Mouse (Mus musculus) midbrain, postnatal 0 days (tissue): ENCODE results near the gene Cplx3. TPM values are rescaled to one million over a fixed set of nuclear protein-coding genes. Genes with fewer than 3 reads are reported as not detected.

Source experiments
- ATAC-seq: fragments of 200-750 bp; cut with Nextera tagmentation; 2 replicates; pipeline ENCODE4 v1.8.0; 2017; ENCODE audit warnings: moderate number of reproducible peaks, mild to moderate bottlenecking, moderate TSS enrichment, moderate library complexity; ENCODE audit not compliant: low FRiP score
- DNase-seq: peaks from one replicate; pipeline ENCODE4 v3.0.0-alpha.2; 2015; ENCODE audit warnings: low spot score
- H3K27ac ChIP-seq: fragments of 300-500 bp; sonication (generic); 2 replicates; pipeline ENCODE4 v1.5.1; 2014; ENCODE audit warnings: low read depth, mild to moderate bottlenecking, low read length, mixed read lengths
- H3K27me3 ChIP-seq: fragments of 300-500 bp; sonication (generic); 2 replicates; pipeline ENCODE4 v1.6.1; 2014; ENCODE audit warnings: low read length, control low read depth, mixed read lengths; ENCODE audit not compliant: insufficient read depth
- H3K36me3 ChIP-seq: fragments of 300-500 bp; sonication (generic); 2 replicates; pipeline ENCODE4 v1.6.1; 2014; ENCODE audit warnings: low read length, control low read depth, mixed read lengths; ENCODE audit not compliant: insufficient read depth
- H3K4me1 ChIP-seq: fragments of 300-500 bp; sonication (generic); 2 replicates; pipeline ENCODE4 v1.6.1; 2014; ENCODE audit warnings: mild to moderate bottlenecking, control low read depth, antibody characterized with exemption, low read length, mixed read lengths; ENCODE audit not compliant: insufficient read depth
- H3K4me2 ChIP-seq: fragments of 300-500 bp; sonication (generic); 2 replicates; pipeline ENCODE4 v1.6.1; 2014; ENCODE audit warnings: low read depth, mild to moderate bottlenecking, low read length, mixed read lengths; ENCODE audit not compliant: poor library complexity, severe bottlenecking
- H3K4me3 ChIP-seq: fragments of 300-500 bp; sonication (generic); 2 replicates; pipeline ENCODE4 v1.5.1; 2014; ENCODE audit warnings: low read depth, mild to moderate bottlenecking, low read length, moderate library complexity
- H3K9ac ChIP-seq: fragments of 300-500 bp; sonication (generic); replicated peaks from 2 replicates; pipeline ENCODE4 v1.6.1; 2014; ENCODE audit warnings: mild to moderate bottlenecking, low read length, moderate library complexity, mixed read lengths; ENCODE audit not compliant: poor library complexity, severe bottlenecking
- H3K9me3 ChIP-seq: fragments of 300-500 bp; sonication (generic); 2 replicates; pipeline ENCODE4 v1.6.1; 2016; ENCODE audit warnings: low read length, control low read depth
- CTCF ChIP-seq: IDR thresholded peaks from 2 replicates; pipeline ENCODE4 v1.5.1; 2016; ENCODE audit warnings: antibody characterized with exemption, mild to moderate bottlenecking
- WGBS: fragments of 180-500 bp; shearing (Covaris S2); extraction: QIAGEN DNeasy Blood & Tissue Kit; methylation state at CpG from one replicate; pipeline ENCODE4 v1.1.7; 2014; 5-methylcytosine and 5-hydroxymethylcytosine counted together
- polyA plus RNA-seq: library from polyadenylated mRNA; unstranded; fragments of >200 nt; fragmentation: Nextera tagmentation; extraction: Ambion mirVana; gene quantifications from 2 replicates; pipeline ENCODE4 v1.2.1, GENCODE M21; 2015
- total RNA-seq: library from RNA; depleted of rRNA; stranded (reverse); fragments of >200 nt; gene quantifications from 2 replicates; pipeline ENCODE4 v1.2.3, GENCODE M21; 2014

Gene Cplx3
- total and polyA plus RNA-seq, 2 experiments from 2014 or later, result 1.9 TPM; not detected in 1

GRCm38 (mm10) chr9:57620674-57621073 lies 14.6 kb upstream of the Cplx3 start, which contains the start of gene Lman1l:
Lman1l (minus strand) TSS chr9:57620774.
- no peaks in the 10 kb centered on the region for H3K27me3 ChIP-seq
- no peaks in the 10 kb centered on the region for H3K9me3 ChIP-seq
- no peak for DNase-seq
- no peaks in the 10 kb centered on the region for H3K4me1 ChIP-seq
- peaks cover 12% of the 10 kb centered on the region for H3K36me3 ChIP-seq
- no peak within 1 kb of the TSS for H3K4me2 ChIP-seq
- no peak within 1 kb of the TSS for H3K4me3 ChIP-seq
- TF ChIP-seq CTCF, result no peak
- no peak within 1 kb of the TSS for H3K27ac ChIP-seq
- no peak for ATAC-seq
- H3K9ac ChIP-seq, result no peak within 1 kb of the TSS
- WGBS, result 92% methylated on average over 5 of the region's 5 CpGs

DNA sequence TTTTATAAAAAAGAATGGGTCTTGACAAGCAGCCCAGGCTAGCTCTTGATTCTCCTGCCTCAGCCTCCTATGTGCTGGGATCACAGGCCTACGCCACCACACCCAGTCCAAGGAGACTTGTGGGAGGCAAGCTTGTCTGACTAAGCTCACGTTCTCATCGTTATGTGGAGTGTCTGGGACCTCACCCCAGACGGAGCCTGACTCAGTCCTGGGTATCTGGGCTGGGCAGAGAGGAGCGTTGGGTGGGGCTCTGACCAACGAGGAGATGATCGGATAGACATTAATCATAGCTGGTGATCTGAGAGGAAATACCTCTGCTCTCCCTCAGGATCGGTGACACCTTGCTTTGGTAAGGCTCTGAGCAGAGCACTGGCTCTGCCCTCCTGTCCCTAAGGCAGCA lies 12.8 kb upstream of the Cplx3 start:
- Histone ChIP-seq H3K4me1 (no peaks in the 10 kb centered on the region), H3K4me2 (no peak overlapping the region), H3K36me3 (no peaks in the 10 kb centered on the region), H3K9me3 (no peaks in the 10 kb centered on the region), H3K4me3 (no peak overlapping the region), H3K27ac (no peak overlapping the region), H3K9ac (no peak overlapping the region), H3K27me3 (no peaks in the 10 kb centered on the region)
- DNase-seq (no peak), ATAC-seq (no peak)
- 83% methylated on average over 8 of the region's 8 CpGs for WGBS
- no peak for TF ChIP-seq CTCF

- no peak for ATAC-seq
- no peak overlapping the region for H3K4me2 ChIP-seq
- H3K36me3 ChIP-seq, result no peaks in the 10 kb centered on the region
- no peak overlapping the region for H3K27ac ChIP-seq
- no peaks in the 10 kb centered on the region for H3K9me3 ChIP-seq
- no peaks in the 10 kb centered on the region for H3K4me1 ChIP-seq
- DNase-seq, result no peak
- no peaks in the 10 kb centered on the region for H3K27me3 ChIP-seq
- no peak for TF ChIP-seq CTCF
- H3K4me3 ChIP-seq, result no peak overlapping the region
- WGBS, result 71% methylated on average over 8 of the region's 8 CpGs
- H3K9ac ChIP-seq, result no peak overlapping the region
Measured at GRCm38 (mm10) chr9:57617556-57618169, 11.6 kb upstream of the Cplx3 start.

- Histone ChIP-seq H3K36me3 (no peaks in the 10 kb centered on the region), H3K9me3 (no peaks in the 10 kb centered on the region), H3K4me3 (no peak overlapping the region), H3K4me2 (no peak overlapping the region), H3K27ac (no peak overlapping the region), H3K4me1 (no peaks in the 10 kb centered on the region), H3K9ac (no peak overlapping the region), H3K27me3 (no peaks in the 10 kb centered on the region)
- no peak for TF ChIP-seq CTCF
- no peak for DNase-seq
- no peak for ATAC-seq
- 87% methylated on average over 4 of the region's 4 CpGs for WGBS
Measured at GRCm38 (mm10) chr9:57614786-57615185, 8.7 kb upstream of the Cplx3 start.

DNA sequence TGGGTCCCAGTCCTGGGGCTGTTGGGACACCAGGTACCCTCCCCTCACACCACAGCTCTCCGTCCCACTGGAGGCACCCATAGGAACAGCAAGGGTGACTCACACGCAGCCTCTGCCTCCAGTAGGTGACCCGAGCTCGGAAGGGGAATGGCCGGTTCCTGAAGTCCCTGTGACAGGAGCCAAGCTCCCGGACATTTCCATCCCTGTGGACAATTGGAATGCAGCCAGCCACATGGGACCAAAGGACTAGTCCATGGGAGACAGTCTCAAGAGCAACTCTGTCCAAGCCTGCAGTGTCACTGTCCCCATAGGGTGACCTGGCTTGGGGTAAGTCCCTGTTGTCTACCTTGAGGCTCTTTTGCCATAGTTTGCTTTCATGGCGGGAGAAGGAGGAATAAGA lies 7.9 kb upstream of the Cplx3 start:
- no peak for TF ChIP-seq CTCF
- H3K27me3 ChIP-seq, result no peaks in the 10 kb centered on the region
- no peak overlapping the region for H3K27ac ChIP-seq
- DNase-seq (no peak), ATAC-seq (no peak)
- H3K4me3 ChIP-seq, result no peak overlapping the region
- WGBS, result 83% methylated on average over 7 of the region's 7 CpGs
- no peaks in the 10 kb centered on the region for H3K4me1 ChIP-seq
- no peak overlapping the region for H3K9ac ChIP-seq
- H3K4me2 ChIP-seq, result no peak overlapping the region
- H3K9me3 ChIP-seq, result no peaks in the 10 kb centered on the region
- no peaks in the 10 kb centered on the region for H3K36me3 ChIP-seq

GRCm38 (mm10) chr9:57612587-57612986 lies 6.5 kb upstream of the Cplx3 start:
- no peaks in the 10 kb centered on the region for H3K9me3 ChIP-seq
- no peak overlapping the region for H3K9ac ChIP-seq
- no peak for DNase-seq
- H3K4me2 ChIP-seq, result no peak overlapping the region
- no peak for ATAC-seq
- H3K4me1 ChIP-seq, result no peaks in the 10 kb centered on the region
- TF ChIP-seq CTCF, result no peak
- H3K36me3 ChIP-seq, result no peaks in the 10 kb centered on the region
- no peak overlapping the region for H3K4me3 ChIP-seq
- 88% methylated on average over 7 of the region's 7 CpGs for WGBS
- no peak overlapping the region for H3K27ac ChIP-seq
- no peaks in the 10 kb centered on the region for H3K27me3 ChIP-seq
